Mouse (Mus musculus) embryonic facial prominence, embryonic 10.5 days (tissue): ENCODE results near the gene Tacr2. TPM values are rescaled to one million over a fixed set of nuclear protein-coding genes. Genes with fewer than 3 reads are reported as not detected.
A peak's percentile ranks its signal among the peaks of the same experiment; 100 is the strongest.

ENCODE experiments used
- DNase-seq: peaks from one replicate; pipeline ENCODE4 v3.0.0-alpha.2; 2017; ENCODE audit warnings: low spot score
- H3K27ac ChIP-seq: fragments of 300-500 bp; sonication (generic); replicated peaks from 2 replicates; pipeline ENCODE4 v1.5.1; 2016; ENCODE audit warnings: mild to moderate bottlenecking
- H3K27me3 ChIP-seq: fragments of 300-500 bp; sonication (generic); replicated peaks from 2 replicates; pipeline ENCODE4 v1.6.1; 2016; ENCODE audit warnings: low read depth, mild to moderate bottlenecking; ENCODE audit not compliant: poor library complexity, severe bottlenecking
- H3K36me3 ChIP-seq: fragments of 300-500 bp; sonication (generic); replicated peaks from 2 replicates; pipeline ENCODE4 v1.6.1; 2016; ENCODE audit warnings: mild to moderate bottlenecking, moderate library complexity
- H3K4me1 ChIP-seq: fragments of 300-500 bp; sonication (generic); 2 replicates; pipeline ENCODE4 v1.6.1; 2016
- H3K4me3 ChIP-seq: fragments of 300-500 bp; sonication (generic); 2 replicates; pipeline ENCODE4 v1.5.1; 2016; ENCODE audit warnings: mild to moderate bottlenecking, moderate library complexity
- H3K9me3 ChIP-seq: fragments of 300-500 bp; sonication (generic); 2 replicates; pipeline ENCODE4 v1.6.1; 2016; ENCODE audit warnings: mild to moderate bottlenecking
- WGBS: fragments of 180-500 bp; shearing (Covaris S2); methylation state at CpG from one replicate; pipeline ENCODE4 v1.1.7; 2016; 5-methylcytosine and 5-hydroxymethylcytosine counted together
- polyA plus RNA-seq: library from polyadenylated mRNA; unstranded; fragments of >200 nt; fragmentation: Nextera tagmentation; extraction: Ambion mirVana; gene quantifications from 2 replicates; pipeline ENCODE4 v1.2.1, GENCODE M21; 2016

Tacr2 gene
- polyA plus RNA-seq, 1 experiment from 2014 or later, result not detected

DNA sequence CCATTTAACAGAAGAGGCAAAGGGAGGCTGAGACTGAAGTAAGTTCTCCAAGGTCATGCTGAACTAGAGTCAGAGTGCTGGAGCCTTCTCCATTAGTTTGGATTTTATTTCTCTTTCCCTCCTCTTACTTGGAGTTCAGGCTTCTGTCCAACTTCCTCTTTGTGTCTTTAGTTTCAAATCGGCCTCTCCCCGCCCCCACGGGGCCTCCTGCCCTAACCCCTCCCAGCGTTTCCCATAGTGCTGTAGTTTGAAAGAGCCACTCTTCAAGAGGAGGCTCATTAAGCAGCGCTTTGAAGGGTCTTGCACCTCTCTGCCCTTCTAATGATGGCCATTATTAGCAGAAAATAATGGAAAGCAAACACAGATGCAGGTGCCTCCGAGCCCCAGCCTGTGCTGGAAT, 59.2 kb downstream of the Tacr2 start:
- WGBS, result 44% methylated on average over 6 of the region's 6 CpGs
- peak overlapping the region; percentile 30; the same call in 1 of the 2 replicates for H3K27ac ChIP-seq

DNA sequence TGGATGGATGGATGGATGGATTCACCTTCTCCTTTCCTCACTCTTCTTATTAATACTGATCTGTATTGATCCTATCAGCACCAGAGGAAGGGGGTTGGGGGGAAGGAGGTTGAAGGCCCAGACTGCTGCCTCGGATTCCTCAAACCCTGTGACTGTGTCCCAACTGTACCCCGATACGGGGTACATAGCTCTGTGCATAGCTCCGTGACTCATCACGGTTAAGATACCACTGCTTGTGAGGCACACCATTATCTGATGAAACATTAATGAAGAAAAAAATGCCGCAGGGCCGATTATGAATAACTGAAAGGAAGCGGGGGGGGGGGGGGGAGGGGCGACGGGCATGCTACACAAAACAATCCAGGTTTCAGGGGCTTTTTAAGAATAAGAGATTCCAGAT, 60.9 kb downstream of the Tacr2 start:
- DNase-seq, result no peak
- Histone ChIP-seq H3K4me1 (peaks cover 50% of the 10 kb centered on the region), H3K36me3 (no peaks in the 10 kb centered on the region), H3K27me3 (no peaks in the 10 kb centered on the region), H3K9me3 (0 out of 2 replicates have a peak, but pooled peaks cover 1% of the 10 kb centered on the region), H3K27ac (peak overlapping the region; percentile 71; the same call in 1 of the 2 replicates), H3K4me3 (no peak overlapping the region)
- 76% methylated on average over 10 of the region's 10 CpGs for WGBS

More for the DNA sequence above, 59.2 kb downstream of the Tacr2 start:
- H3K36me3 ChIP-seq, result no peaks in the 10 kb centered on the region
- no peaks in the 10 kb centered on the region for H3K27me3 ChIP-seq
- H3K4me1 ChIP-seq, result peaks cover 56% of the 10 kb centered on the region
- DNase-seq, result peak; percentile 48
- H3K9me3 ChIP-seq, result 0 out of 2 replicates have a peak, but pooled peaks cover 6% of the 10 kb centered on the region
- no peak overlapping the region for H3K4me3 ChIP-seq

DNA sequence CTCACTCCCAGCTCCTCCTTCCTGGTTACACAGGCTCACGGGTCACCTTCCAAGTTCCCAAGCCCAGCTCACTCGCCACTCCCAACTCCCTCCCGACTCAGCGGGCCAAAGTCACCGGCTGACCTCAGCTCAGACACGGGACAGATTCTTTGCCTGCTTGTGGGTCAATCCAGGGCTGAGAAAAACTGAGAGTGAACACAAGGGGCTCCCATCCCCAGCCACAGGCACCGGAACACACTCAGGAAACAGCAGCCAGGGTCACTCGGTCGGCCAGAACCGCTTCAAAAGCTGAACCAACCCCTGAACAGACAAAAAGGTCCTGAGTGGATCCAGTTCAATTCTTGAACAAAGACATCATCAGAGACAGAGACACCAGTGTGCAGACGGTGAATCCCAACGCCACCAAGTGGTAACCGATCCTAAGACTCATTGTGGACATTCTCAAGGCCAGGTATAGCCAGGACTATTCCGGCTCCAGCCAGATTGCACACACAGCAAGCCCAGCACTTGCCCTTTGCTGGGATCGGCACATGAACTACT, 61.7 kb downstream of the Tacr2 start:
- no peak for DNase-seq
- H3K4me3 ChIP-seq, result no peak overlapping the region
- peak overlapping the region; percentile 71 for H3K27ac ChIP-seq
- H3K36me3 ChIP-seq, result no peaks in the 10 kb centered on the region
- 61% methylated on average over 15 of the region's 15 CpGs for WGBS
- no peaks in the 10 kb centered on the region for H3K27me3 ChIP-seq
- no peaks in the 10 kb centered on the region for H3K9me3 ChIP-seq
- H3K4me1 ChIP-seq, result peaks cover 46% of the 10 kb centered on the region

Other genes with a start within 250 kb of the Tacr2 start
- 0.88 and 0.98 TPM in 2 replicates for gene Neurog3, start 119.3 kb upstream of the Tacr2 start, polyA plus RNA-seq
- 17.4 and 18.0 TPM in 2 replicates for gene Fam241b, start 108.5 kb upstream of the Tacr2 start, polyA plus RNA-seq
- gene Tspan15, start 21.2 kb upstream of the Tacr2 start, polyA plus RNA-seq, result 21.8 and 22.3 TPM in 2 replicates
- gene Hk1, start 127.5 kb downstream of the Tacr2 start, polyA plus RNA-seq, result 29.1 and 31.7 TPM in 2 replicates
- 0.34 and 0.69 TPM in 2 replicates for gene Hkdc1, start 170.1 kb downstream of the Tacr2 start, polyA plus RNA-seq
- gene 4930507D05Rik, start 197.1 kb downstream of the Tacr2 start, polyA plus RNA-seq, result 0.90 and 1.2 TPM in 2 replicates
- gene Supv3l1, start 197.3 kb downstream of the Tacr2 start, polyA plus RNA-seq, result 28.5 and 32.4 TPM in 2 replicates
- gene Vps26a, start 234.4 kb downstream of the Tacr2 start, polyA plus RNA-seq, result 83.2 and 84.7 TPM in 2 replicates